Mouse (Mus musculus): ENCODE measurements around the gene Neb. TPM values are rescaled to one million over a fixed set of nuclear protein-coding genes. Genes with fewer than 3 reads are reported as not detected.

Gene Neb
- 3.7 and 4.2 TPM in 2 replicates for polyA plus RNA-seq (2014; fragmentation: Nextera tagmentation; extraction: Ambion mirVana)

DNA sequence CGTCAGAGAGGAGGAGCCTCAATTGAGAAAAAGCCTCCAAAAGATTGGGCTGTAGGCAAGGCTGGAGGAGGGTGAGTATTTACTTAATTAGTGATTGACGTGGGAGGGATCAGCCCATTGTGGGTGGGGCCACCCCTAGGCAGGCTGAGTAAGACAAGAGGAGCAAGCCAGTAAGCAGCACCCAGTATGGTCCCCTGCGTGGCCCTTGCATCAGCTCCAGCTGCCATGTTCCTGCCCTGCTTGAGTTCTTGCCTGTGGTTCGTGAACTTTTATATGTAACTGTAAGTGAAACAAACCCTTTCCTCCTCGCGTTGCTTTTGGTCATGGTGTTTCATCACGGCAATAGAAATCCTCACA lies at the start of gene Neb:
Gene Neb (minus strand): TSS at position 27 of the 357 bp plus-strand sequence.
- Histone ChIP-seq H3K4me2 (replicated peaks; ENCODE audit: low read depth, low read length) (no peak within 1 kb of the TSS), H3K27me3 (ENCODE audit: control insufficient read depth, insufficient read depth, low read length) (no peaks in the 10 kb centered on the region), H3K9me3 (ENCODE audit: control insufficient read depth, low read length) (no peaks in the 10 kb centered on the region), H3K36me3 (ENCODE audit: control insufficient read depth, insufficient read depth, low read length) (no peaks in the 10 kb centered on the region), H3K9ac (ENCODE audit: low read depth, low read length) (no peak within 1 kb of the TSS), H3K27ac (ENCODE audit: low read depth, low read length) (no peak within 1 kb of the TSS), H3K4me1 (replicated peaks; ENCODE audit: control insufficient read depth, insufficient read depth, low read length) (no peaks in the 10 kb centered on the region), H3K4me3 (ENCODE audit: low read depth, low read length) (no peak within 1 kb of the TSS)
- 56% methylated on average over 7 of the region's 7 CpGs for WGBS
- DNase-seq (ENCODE audit: low spot score) (no peak), ATAC-seq (ENCODE audit: low FRiP score) (no peak)

DNA sequence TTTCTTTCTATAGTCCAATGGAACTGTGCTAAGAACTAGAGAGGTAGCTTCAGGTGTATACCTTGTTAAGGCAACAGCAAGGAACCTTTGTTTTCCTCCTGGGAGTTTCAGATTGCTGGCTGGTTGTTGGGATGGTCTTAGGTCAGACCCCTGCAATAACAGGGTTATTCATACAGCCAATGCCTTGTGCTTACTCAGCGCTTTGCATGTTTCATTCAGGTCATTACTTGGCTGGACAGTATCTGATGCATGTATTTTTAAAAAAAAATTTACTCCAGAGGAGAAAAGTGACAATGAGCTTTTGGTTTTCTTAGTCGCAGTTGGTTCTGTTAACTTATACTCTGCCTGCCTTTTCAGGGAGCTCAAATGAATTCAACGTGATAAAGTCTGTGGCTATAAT lies 49.1 kb upstream of the Neb start:
- ATAC-seq (ENCODE audit: low FRiP score): no peak
- WGBS: 82% methylated on average over 3 of the region's 3 CpGs
- no peaks in the 10 kb centered on the region for H3K4me1 ChIP-seq (replicated peaks; ENCODE audit: control insufficient read depth, insufficient read depth, low read length)
- no peak overlapping the region for H3K9ac ChIP-seq (ENCODE audit: low read depth, low read length)
- H3K27ac ChIP-seq (ENCODE audit: low read depth, low read length): no peak overlapping the region
- no peak overlapping the region for H3K4me3 ChIP-seq (ENCODE audit: low read depth, low read length)
- no peak for DNase-seq (ENCODE audit: low spot score)
- no peaks in the 10 kb centered on the region for H3K27me3 ChIP-seq (ENCODE audit: control insufficient read depth, insufficient read depth, low read length)
- no peaks in the 10 kb centered on the region for H3K9me3 ChIP-seq (ENCODE audit: control insufficient read depth, low read length)
- H3K4me2 ChIP-seq (replicated peaks; ENCODE audit: low read depth, low read length): no peak overlapping the region
- no peaks in the 10 kb centered on the region for H3K36me3 ChIP-seq (ENCODE audit: control insufficient read depth, insufficient read depth, low read length)

GRCm38 (mm10) chr2:52426041-52426440 lies 47.8 kb upstream of the Neb start:
- H3K9me3 ChIP-seq (ENCODE audit: control insufficient read depth, low read length): no peaks in the 10 kb centered on the region
- no peaks in the 10 kb centered on the region for H3K4me1 ChIP-seq (replicated peaks; ENCODE audit: control insufficient read depth, insufficient read depth, low read length)
- no peak overlapping the region for H3K4me2 ChIP-seq (replicated peaks; ENCODE audit: low read depth, low read length)
- H3K27ac ChIP-seq (ENCODE audit: low read depth, low read length): no peak overlapping the region
- DNase-seq (ENCODE audit: low spot score) (no peak), ATAC-seq (ENCODE audit: low FRiP score) (no peak)
- no peak overlapping the region for H3K4me3 ChIP-seq (ENCODE audit: low read depth, low read length)
- 95% methylated on average over 3 of the region's 3 CpGs for WGBS
- no peaks in the 10 kb centered on the region for H3K36me3 ChIP-seq (ENCODE audit: control insufficient read depth, insufficient read depth, low read length)
- H3K27me3 ChIP-seq (ENCODE audit: control insufficient read depth, insufficient read depth, low read length): no peaks in the 10 kb centered on the region
- H3K9ac ChIP-seq (ENCODE audit: low read depth, low read length): no peak overlapping the region

DNA sequence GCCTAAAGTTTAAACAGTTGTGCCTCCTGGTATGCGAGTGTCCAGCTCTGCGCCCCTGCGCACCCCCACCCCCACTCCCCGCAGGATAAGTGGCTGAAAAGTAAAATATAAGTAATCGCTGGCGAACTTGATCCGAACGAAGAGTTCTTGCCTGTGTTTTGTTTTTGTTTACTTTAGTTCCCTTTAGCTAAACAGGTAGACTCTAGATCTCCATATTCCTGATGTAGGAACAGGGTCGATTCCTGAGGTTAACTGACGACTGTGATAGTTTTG lies 47.2 kb upstream of the Neb start:
- peak overlapping the region; percentile 52 for H3K4me2 ChIP-seq (replicated peaks; ENCODE audit: low read depth, low read length)
- no peaks in the 10 kb centered on the region for H3K36me3 ChIP-seq (ENCODE audit: control insufficient read depth, insufficient read depth, low read length)
- ATAC-seq (ENCODE audit: low FRiP score): no peak
- H3K27me3 ChIP-seq (ENCODE audit: control insufficient read depth, insufficient read depth, low read length): no peaks in the 10 kb centered on the region
- H3K9me3 ChIP-seq (ENCODE audit: control insufficient read depth, low read length): no peaks in the 10 kb centered on the region
- peak overlapping the region; percentile 59 for H3K9ac ChIP-seq (ENCODE audit: low read depth, low read length)
- H3K27ac ChIP-seq (ENCODE audit: low read depth, low read length): no peak overlapping the region
- H3K4me1 ChIP-seq (replicated peaks; ENCODE audit: control insufficient read depth, insufficient read depth, low read length): no peaks in the 10 kb centered on the region
- DNase-seq (ENCODE audit: low spot score): no peak
- WGBS: 32% methylated on average over 10 of the region's 10 CpGs
- H3K4me3 ChIP-seq (ENCODE audit: low read depth, low read length): peak overlapping the region; percentile 68

DNA sequence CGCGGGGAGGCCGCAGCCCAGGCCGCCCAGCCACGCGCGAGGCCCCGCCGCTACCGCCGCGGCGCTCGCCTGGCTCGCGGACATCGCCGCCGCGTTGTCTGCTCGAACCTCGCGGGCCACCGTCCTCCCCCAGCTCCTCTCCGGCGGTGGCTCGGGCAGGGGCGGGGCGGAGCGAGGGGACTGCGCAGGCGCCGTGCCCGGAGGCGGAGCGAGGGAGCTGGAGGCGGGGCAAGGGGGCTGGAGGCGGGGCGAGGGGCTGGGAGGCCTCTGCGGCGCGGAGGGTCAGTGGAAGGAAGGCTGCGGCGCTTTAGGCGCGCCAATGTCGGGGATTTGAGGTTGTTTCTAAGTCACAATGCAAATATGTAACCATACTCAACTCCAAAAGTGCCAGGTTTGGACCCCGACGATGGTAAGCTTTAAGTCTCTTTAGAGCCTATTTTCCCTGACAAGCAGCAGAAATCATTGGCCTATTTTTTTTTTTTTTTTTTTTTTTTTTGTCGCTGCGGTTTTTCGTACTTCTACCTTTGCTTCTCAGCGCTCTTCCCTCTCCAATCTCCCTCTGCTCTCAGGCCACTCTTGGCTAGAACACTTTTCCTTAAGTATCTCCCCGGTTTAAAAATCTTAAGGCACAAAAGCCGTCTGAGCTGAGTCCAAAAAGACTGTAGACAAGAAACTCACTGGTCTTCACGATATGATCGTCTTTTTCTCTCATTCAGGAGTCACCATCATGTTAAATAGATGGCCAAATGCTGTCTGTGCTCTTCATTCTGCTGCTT lies 46.7 kb upstream of the Neb start, which contains the start of gene Arl5a:
Gene Arl5a (minus strand): TSS at position 155 of the 776 bp plus-strand sequence.
- peak; percentile 96 for ATAC-seq (ENCODE audit: low FRiP score)
- WGBS: under 1% methylated on average over 53 of the region's 57 CpGs
- peak within 1 kb of the TSS; percentile 80 for H3K9ac ChIP-seq (ENCODE audit: low read depth, low read length)

DNA sequence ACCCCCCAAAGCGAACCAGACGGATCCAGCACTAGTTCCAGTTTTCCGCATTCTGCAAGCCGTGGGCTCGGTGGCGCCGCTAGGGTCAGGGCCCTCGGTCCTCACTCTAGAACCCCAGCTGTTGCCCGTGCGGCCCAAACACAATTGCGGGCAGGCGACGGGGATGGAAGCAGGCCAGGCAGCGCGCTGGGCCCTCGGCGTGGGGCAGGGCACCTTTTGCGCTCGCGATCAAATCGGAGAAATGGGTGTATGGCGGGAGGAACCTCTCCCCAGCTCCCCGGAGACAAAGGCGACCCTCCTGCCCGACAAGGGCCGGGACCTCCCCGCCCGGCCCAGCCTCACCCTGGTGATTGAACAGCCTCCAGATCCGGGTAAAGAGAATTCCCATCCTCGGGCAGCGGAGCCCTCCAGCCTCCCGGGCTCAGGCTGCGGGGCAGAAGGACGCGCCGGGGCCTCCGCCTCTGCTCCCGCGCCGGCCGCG lies 46.0 kb upstream of the Neb start:
- Histone ChIP-seq H3K4me2 (replicated peaks; ENCODE audit: low read depth, low read length) (peak overlapping the region; percentile 52), H3K9me3 (ENCODE audit: control insufficient read depth, low read length) (no peaks in the 10 kb centered on the region), H3K27me3 (ENCODE audit: control insufficient read depth, insufficient read depth, low read length) (no peaks in the 10 kb centered on the region), H3K4me3 (ENCODE audit: low read depth, low read length) (peak overlapping the region; percentile 68), H3K27ac (ENCODE audit: low read depth, low read length) (peak overlapping the region; percentile 78), H3K4me1 (replicated peaks; ENCODE audit: control insufficient read depth, insufficient read depth, low read length) (no peaks in the 10 kb centered on the region), H3K9ac (ENCODE audit: low read depth, low read length) (peak overlapping the region; percentile 80), H3K36me3 (ENCODE audit: control insufficient read depth, insufficient read depth, low read length) (no peaks in the 10 kb centered on the region)
- ATAC-seq (ENCODE audit: low FRiP score): peak; percentile 92
- peak; percentile 68 for DNase-seq (ENCODE audit: low spot score)
- under 1% methylated on average over 33 of the region's 42 CpGs for WGBS

More for the DNA sequence above, 46.7 kb upstream of the Neb start, which contains the start of gene Arl5a:
- peak; percentile 96 for DNase-seq (ENCODE audit: low spot score)
- Histone ChIP-seq H3K9me3 (ENCODE audit: control insufficient read depth, low read length) (no peaks in the 10 kb centered on the region), H3K4me2 (replicated peaks; ENCODE audit: low read depth, low read length) (peak within 1 kb of the TSS; percentile 52), H3K36me3 (ENCODE audit: control insufficient read depth, insufficient read depth, low read length) (no peaks in the 10 kb centered on the region), H3K27me3 (ENCODE audit: control insufficient read depth, insufficient read depth, low read length) (no peaks in the 10 kb centered on the region), H3K4me3 (ENCODE audit: low read depth, low read length) (peak within 1 kb of the TSS; percentile 68), H3K27ac (ENCODE audit: low read depth, low read length) (peak within 1 kb of the TSS; percentile 78), H3K4me1 (replicated peaks; ENCODE audit: control insufficient read depth, insufficient read depth, low read length) (no peaks in the 10 kb centered on the region)

DNA sequence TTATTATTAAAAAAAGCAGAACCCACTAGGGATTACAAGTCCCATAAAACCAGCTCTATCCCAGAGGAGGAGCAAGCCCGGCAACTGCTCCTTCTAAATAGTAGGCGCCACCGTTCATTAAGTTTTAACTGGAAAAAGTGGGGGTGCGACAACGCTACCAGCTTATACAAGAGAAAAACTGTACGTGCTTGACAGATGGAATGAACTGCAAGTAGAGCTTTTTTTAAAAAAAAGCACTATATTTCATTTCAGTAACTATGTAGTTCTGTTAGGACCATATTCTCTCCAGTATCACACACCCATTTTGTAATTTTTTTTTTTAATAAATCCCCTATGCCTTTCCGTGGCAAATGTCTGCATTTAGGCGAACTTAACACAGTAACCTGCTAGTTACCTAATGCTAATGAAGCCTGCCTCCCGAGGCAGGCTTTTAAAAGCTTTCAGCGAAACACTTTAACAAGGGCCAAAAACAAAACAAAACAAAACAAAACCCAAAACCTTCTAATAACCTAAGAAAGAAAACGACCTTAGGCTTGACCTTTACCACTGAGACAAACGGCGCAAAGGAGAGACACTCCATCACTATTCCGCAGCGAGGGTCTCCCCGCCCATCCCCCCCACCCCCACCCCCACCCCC lies 45.5 kb upstream of the Neb start:
- ATAC-seq (ENCODE audit: low FRiP score) (no peak), DNase-seq (ENCODE audit: low spot score) (peak; percentile 39)
- Histone ChIP-seq H3K4me3 (ENCODE audit: low read depth, low read length) (peak overlapping the region; percentile 68), H3K27me3 (ENCODE audit: control insufficient read depth, insufficient read depth, low read length) (no peaks in the 10 kb centered on the region), H3K27ac (ENCODE audit: low read depth, low read length) (no peak overlapping the region), H3K4me1 (replicated peaks; ENCODE audit: control insufficient read depth, insufficient read depth, low read length) (no peaks in the 10 kb centered on the region), H3K9ac (ENCODE audit: low read depth, low read length) (peak overlapping the region; percentile 80), H3K4me2 (replicated peaks; ENCODE audit: low read depth, low read length) (peak overlapping the region; percentile 52), H3K9me3 (ENCODE audit: control insufficient read depth, low read length) (no peaks in the 10 kb centered on the region), H3K36me3 (ENCODE audit: control insufficient read depth, insufficient read depth, low read length) (no peaks in the 10 kb centered on the region)
- 4% methylated on average over 16 of the region's 16 CpGs for WGBS

DNA sequence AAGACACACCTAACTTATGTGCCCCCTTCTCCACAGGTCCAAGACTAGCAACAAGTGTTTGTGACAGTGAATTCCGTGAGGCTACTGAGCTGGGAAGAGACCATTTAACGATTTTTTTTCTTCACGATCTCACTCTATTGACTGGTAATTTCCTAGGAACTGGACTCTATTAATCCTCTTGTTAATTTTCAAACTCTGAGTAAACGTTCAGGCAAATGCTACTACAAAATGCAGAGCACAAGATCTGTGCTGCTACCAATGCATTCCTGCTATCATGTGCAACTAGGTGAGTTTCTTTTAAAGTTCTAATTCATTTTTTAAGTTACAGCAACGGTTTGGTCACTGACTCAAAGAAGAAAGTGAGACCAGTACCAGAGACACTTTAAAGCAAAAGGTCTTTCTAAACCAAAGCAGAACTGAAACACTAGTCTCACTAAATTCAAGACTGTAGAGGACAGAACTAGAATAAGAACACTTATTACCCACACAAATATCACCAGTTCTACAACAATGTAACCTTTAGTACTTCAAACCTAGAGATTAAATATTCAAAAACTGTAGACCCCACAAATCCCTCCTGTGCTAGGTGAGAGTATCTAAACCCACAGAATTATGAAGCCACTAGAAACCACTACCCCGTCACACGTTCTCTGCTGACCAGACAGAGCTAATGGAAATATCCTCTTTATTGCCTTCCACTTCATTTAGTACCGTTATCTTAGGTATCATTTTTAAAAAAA lies 44.8 kb upstream of the Neb start:
- DNase-seq (ENCODE audit: low spot score) (no peak), ATAC-seq (ENCODE audit: low FRiP score) (no peak)
- 65% methylated on average over 8 of the region's 8 CpGs for WGBS
- peak overlapping the region; percentile 52 for H3K4me2 ChIP-seq (replicated peaks; ENCODE audit: low read depth, low read length)
- H3K4me3 ChIP-seq (ENCODE audit: low read depth, low read length): peak overlapping the region; percentile 68
- no peak overlapping the region for H3K27ac ChIP-seq (ENCODE audit: low read depth, low read length)
- H3K36me3 ChIP-seq (ENCODE audit: control insufficient read depth, insufficient read depth, low read length): no peaks in the 10 kb centered on the region
- no peaks in the 10 kb centered on the region for H3K27me3 ChIP-seq (ENCODE audit: control insufficient read depth, insufficient read depth, low read length)
- H3K9me3 ChIP-seq (ENCODE audit: control insufficient read depth, low read length): no peaks in the 10 kb centered on the region
- H3K9ac ChIP-seq (ENCODE audit: low read depth, low read length): no peak overlapping the region
- no peaks in the 10 kb centered on the region for H3K4me1 ChIP-seq (replicated peaks; ENCODE audit: control insufficient read depth, insufficient read depth, low read length)
